Mouse (Mus musculus): ENCODE results near the gene Vgll3.

DNA sequence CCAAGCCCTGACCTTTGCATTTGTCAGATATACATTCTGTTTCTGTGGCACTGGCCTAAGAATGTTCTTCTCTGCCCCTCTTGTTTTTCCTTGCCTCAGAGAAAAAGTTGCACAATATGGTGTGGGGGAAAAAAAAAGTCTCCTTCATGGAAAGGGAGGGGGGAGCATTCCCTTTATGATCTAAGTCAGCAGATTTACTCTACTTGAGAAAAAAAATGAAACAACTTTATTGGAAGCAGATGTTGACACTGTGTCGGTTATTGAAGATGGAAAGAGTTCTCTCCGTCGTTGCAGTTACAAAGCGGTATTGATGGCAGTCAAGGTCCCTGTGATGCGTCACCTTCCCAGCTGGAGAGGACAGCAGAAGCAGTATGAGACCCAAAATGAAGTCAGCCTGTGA is 49.4 kb downstream of the Vgll3 start:
- TF ChIP-seq POLR2A (IDR thresholded peaks at IDR 0.05; ENCODE audit: insufficient read length, low read depth) (no peak), REST (IDR thresholded peaks at IDR 0.05; ENCODE audit: insufficient read depth, insufficient read length) (no peak), MAX (IDR thresholded peaks at IDR 0.05; ENCODE audit: low read depth) (no peak), USF1 (IDR thresholded peaks at IDR 0.05; ENCODE audit: low read depth) (no peak), MYOG (IDR thresholded peaks at IDR 0.05; ENCODE audit: control insufficient read depth in 1 of 3, insufficient read depth in 1 of 3, insufficient read length in 2 of 3, low read depth in 2 of 3) (no peak), POLR2AphosphoS2 (IDR thresholded peaks at IDR 0.05; ENCODE audit: insufficient read length, low read depth) (no peak), SRF (IDR thresholded peaks at IDR 0.05; ENCODE audit: control insufficient read depth, insufficient read length, low read depth) (no peak), TCF3 (IDR thresholded peaks at IDR 0.05; ENCODE audit: insufficient read length, low read depth) (no peak), E2F4 (IDR thresholded peaks at IDR 0.05; ENCODE audit: insufficient read depth) (no peak), TCF12 (IDR thresholded peaks at IDR 0.05; ENCODE audit: insufficient read depth, poor library complexity, severe bottlenecking) (no peak)

Measured in myocyte (in vitro differentiated cells).